Mouse (Mus musculus) left cerebral cortex, postnatal 36 days (tissue): ENCODE results near the gene Tsfm. TPM values are rescaled to one million over a fixed set of nuclear protein-coding genes. Genes with fewer than 3 reads are reported as not detected.

Experiments used
- DNase-seq, 2 experiments: peaks; one replicate each; pipeline ENCODE4 v3.0.0; 2021 to 2022; ENCODE audit warnings: low spot score in 2 of 2, mixed read lengths in 1 of 2
- intact Hi-C: fragments of 180-260 bp; cut with DNase I; formaldehyde crosslinking; loops from one replicate; pipeline ENCODE4 v1.15.1; 2025
- microRNA-seq: library from miRNA; unstranded; fragments of <30 nt; microRNA quantifications from one replicate; pipeline ENCODE4 v1.2.0, GENCODE M21; 2022
- total RNA-seq, 2 experiments: library from RNA; stranded (reverse); gene quantifications; 2 replicates each; pipeline ENCODE4 v1.2.3; 2021

The Tsfm gene
- total RNA-seq, 2 experiments from 2014 or later, result 21.7 to 28.8 TPM

DNA sequence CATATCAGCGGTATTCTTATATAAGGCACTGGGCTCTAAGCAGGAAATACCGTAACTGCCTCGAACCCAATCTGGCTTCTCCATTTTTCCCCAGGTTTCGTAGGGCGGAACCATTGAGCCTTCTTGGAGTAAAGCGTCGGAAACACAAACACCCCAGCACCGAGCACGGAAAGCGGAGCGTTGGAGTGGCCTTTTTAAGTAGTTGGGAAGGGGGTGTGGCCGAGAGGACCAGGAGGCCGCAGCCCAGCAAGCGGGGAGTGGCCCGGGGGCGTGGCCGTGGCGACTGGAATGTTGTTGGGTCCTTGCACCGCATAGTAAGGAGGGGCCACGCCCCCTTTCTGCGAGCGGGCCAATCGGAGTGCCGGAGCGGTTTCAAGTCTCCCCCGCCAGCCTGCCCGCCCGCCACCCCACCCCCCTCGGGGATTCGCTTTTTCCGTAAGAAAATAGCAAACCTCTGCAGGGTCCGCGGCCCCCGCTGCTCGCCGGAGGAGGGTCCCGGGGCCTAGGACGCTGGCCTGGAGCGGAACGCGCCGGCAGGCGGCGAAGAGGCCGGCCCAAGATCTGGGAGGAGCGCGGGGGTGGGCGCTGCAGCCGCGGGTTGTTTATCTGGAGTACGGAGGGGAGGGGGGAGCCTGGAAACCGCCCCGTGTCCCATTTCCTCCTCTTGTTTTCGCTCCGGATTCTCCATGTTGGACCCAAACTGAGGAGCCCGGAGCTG lies 52.2 kb downstream of the Tsfm start, which contains the start of gene Ctdsp2:
Gene Ctdsp2, plus strand, starts transcription at position 441 of the 718 bp plus-strand sequence.
- peak; percentile 99 for DNase-seq
- intact Hi-C loops, result loop anchor here (1.0 to 2.0 kb wide), 2 partner anchors 22 to 50 kb away; no protein-coding TSS in a partner anchor

DNA sequence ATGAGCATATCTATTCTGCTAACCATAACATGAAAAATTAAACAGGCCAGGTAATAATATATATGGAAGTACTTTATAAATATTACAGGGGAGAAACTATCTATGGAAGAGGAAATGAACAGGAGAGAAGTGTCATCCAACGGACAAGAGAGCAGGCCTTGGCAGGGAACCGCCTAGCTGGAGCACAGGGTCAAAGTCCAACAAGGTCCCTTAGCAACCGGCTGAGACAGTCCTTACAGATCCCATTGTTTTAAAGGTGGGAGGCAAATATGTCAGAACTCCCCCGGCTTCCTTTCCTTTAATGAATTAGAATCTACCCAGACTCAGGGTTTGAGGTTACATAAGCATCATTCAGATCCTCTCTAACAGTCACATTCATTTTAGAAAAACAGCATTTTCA lies 53.6 kb downstream of the Tsfm start:
- no peak for DNase-seq
- intact Hi-C loops, result no loop called here

DNA sequence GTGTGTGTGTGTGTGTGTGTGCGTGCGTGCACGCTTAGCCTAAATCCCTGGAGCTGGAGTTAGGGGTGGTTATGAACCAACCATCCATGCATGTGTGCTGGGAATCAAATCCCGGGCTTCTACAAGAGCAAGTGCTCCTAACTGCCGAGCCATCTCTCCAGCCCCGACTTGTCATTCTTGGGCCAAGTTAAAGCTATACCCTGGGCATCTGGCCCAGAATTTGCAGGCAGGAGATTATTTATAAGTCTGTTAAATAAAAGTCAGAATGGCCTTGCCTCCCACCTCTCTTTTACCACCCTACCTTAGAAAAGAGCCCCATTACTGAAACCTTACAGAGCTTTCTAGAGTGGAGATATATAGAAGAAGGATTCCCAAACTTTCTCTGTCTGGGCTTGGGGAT lies 54.9 kb downstream of the Tsfm start:
- intact Hi-C loops, result no loop called here
- no peak for DNase-seq

DNA sequence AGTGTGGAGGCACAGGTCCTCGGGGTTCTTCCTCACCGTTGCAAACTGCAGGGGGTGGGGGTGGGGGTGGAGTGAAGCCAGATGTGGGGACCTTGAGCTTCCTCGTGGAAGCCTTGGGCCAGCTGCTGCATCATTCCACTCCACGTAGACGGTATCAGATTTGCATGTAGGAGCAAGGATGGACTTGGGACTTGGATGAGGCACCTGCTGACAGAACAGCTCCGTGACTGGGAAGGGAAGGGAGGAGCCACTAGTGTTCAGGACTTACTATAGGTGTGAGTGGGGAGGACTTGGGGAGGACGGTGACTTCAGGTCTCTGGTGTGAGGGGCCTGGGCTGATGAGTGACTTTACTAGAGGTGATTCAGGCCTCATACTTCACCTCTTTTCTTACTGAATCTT lies 57.7 kb downstream of the Tsfm start:
- DNase-seq, result no peak
- intact Hi-C loops, result no loop called here

DNA sequence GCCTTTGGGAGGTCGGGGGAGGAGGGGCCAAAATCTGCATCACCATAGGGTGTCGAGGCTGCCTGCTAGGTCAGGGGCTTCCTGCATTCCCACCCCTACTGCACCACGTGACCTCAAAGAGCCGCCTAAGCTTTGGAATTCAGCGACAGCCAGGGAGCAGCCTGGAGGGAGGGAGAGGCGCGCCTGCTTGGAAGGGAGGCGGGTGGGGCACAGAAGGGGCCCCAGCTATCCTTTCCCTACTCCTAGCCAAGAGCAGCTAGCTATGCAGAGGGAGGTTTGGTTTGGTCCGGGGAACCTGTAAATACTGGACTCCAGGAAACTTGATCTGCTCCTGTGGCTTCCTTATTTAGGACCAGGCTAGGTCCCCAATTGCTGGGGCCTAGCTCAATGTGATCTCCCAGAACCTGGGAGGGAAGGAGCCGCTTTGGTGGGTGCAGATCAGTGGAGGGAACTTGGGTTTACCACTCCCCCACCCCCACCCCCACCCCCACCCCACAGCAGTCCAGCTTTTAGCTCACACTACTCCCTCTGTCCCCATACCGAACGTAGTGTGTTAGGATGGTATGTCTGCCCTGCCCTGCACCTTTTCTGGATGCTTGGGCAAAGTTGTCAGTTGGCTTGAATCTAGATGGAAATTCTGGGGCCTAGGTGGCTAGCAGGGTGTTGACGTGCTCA lies 58.5 kb downstream of the Tsfm start:
- no peak for DNase-seq
- intact Hi-C loops, result no loop called here

DNA sequence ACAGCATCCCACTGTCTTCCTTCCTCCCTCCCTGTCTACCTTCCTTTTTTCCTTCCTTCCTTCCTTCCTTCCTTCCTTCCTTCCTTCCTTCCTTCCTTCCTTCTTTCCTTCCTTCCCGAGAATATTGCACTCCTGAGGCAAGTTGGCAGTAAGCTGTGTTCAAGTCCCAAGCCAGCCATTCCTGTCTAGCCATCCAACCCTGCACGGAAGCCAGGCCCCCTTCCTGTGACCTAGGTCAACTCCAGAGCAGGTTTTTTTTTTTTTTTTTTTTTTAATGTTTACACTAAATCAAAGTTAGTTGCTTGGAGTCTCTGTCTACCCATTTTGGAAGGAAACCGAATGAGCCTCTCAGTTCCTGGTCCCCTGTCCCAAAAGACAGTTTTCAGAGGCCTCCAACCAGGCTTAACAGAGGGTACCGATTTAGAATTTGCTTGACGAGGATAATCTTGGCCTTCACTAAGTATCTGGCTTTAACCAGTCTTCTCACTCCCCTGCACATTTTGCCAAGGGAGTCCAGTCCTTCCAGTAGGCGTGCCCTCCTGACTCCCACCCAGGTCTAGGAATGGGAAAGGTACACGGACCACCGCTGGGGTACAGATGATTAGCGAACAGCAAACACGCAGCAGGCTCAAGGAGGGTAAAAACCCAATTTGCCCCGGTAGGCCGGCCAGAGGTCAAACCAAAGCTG lies 59.1 kb downstream of the Tsfm start:
- no peak for DNase-seq
- intact Hi-C loops, result no loop called here

DNA sequence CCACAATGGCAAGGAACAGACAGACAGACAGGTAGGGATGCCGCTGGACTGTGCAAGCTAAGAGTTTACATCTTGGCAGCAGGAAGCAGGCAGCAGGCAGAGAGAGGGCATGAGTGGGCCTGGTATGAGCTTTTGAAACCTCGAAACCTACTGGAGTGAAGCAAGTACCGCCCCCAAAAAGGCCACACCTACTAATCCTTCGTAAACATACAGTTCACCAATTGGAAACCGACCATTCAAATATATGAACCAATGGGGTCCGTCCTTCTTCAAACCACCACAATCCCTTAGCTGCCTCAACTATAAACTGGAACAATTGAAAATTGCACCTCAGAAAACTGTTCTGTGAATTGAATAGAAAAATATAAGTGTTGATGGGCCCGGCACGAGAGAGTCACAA lies 66.8 kb downstream of the Tsfm start:
- intact Hi-C loops, result no loop called here
- DNase-seq, result no peak

DNA sequence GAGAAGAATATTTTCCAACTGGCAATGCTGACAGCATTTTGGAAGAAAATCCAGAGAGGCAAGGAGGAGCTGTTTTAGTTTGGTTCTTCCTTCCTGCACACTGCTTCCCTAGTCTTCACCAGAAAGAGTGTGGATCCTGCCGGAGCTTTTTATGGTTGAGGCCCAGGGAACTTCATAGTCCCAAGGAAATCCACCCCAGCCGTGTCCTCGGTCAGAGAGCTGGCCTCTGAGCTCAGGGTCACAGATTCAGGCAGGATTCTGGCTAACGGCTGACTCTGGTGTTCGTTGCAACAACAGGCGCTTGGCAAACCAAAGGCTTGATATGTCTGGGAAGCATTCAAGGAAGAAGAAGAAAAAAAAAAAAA lies 67.7 kb downstream of the Tsfm start:
- peak in 1 of 2 experiments; percentile 20 for DNase-seq
- intact Hi-C loops, result no loop called here

DNA sequence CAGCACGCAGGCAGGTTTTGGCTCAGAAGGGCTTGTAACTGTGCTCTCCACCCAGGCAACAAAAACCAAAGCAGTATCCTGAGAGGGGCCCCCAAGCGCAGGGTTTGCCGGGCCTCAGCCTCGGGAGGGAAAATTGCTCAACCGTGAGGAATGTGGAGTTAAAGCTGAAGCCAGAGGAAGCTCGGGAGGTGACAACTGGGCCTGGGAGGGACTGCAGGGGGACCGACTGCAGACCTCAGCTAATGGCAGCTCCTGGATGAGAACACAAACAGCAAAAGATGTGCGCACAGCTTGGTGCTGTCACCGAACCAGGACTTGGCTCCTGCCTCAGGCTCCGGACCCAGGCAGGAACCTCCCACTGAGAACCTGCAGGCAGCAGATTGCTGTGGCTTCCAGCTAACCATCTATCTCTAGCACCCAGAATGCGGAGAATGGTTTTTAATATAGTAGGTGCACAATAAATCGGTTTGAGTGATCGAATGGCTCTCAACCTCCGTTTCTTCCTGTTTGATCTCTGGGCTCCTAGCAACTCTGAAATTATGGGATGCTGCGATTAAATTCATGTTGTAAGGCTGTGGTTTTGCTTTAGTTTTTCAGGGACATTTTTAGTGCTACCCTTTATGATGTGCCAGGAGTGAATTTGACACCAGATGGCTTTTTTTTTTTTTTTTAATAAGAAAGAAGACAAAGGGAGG lies 68.2 kb downstream of the Tsfm start:
- intact Hi-C loops, result no loop called here

DNA sequence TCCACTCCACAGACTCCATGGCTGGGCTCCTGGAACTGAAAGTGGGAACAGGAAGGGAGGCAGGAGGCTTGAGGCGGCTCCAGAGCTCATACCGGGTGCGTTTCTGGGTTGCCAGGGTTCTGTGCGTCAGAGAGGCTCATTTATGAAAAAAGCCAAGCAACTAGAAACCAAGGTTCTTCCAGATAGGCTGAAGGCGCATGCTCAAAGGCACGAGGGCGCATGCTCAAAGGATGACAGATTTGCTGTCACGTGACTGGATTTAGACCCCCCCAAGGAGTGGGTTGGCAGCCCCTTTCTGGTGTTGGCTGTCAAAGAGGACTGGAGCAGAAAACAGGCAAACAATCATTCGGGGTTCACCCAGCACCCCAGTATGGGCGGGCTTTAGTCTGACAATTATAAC lies 68.9 kb downstream of the Tsfm start:
- DNase-seq, result peak in 1 of 2 experiments; percentile 39
- intact Hi-C loops, result no loop called here

More for the DNA sequence above, 68.2 kb downstream of the Tsfm start:
- DNase-seq, result peak in 1 of 2 experiments; percentile 59

Small RNA genes lying within 50 kb of the gene (microRNA-seq; reads per million reads assigned to microRNA genes)
- gene Mir26a-2 (382 reads per million, percentile 67 among the genes with 10 or more reads in this experiment), gene Mir546 (not detected)

Other genes starting within 250 kb of the Tsfm start
- gene Atp23, start 129.5 kb downstream of the Tsfm start, total RNA-seq, result 1 to 10 TPM; 8.9 to 9.5 TPM
- gene Ctdsp2, start 52.1 kb downstream of the Tsfm start, total RNA-seq, result 10 to 100 TPM; 72.0 to 74.1 TPM
- under 1 TPM; 0.16 to 0.20 TPM for gene Avil, start 30.1 kb downstream of the Tsfm start, total RNA-seq
- 10 to 100 TPM in 1 of 2 experiments, 1 to 10 TPM in 1; 9.2 to 10.6 TPM for gene Mettl1, start 10.6 kb upstream of the Tsfm start, total RNA-seq
- not detected for gene Eef1akmt3, start 10.7 kb upstream of the Tsfm start, total RNA-seq
- 1 to 10 TPM in 1 of 2 experiments, under 1 TPM in 1; 0.39 to 1.2 TPM for gene Cyp27b1, start 17.4 kb upstream of the Tsfm start, total RNA-seq
- gene March9, start 29.3 kb upstream of the Tsfm start, total RNA-seq, result 10 to 100 TPM; 21.5 to 24.9 TPM
- gene Cdk4, start 32.7 kb upstream of the Tsfm start, total RNA-seq, result 10 to 100 TPM; 76.9 to 88.1 TPM
- gene Tspan31, start 39.4 kb upstream of the Tsfm start, total RNA-seq, result 10 to 100 TPM; 63.5 to 66.3 TPM
- 100 to 1,000 TPM; 680 to 686 TPM for gene Agap2, start 44.4 kb upstream of the Tsfm start, total RNA-seq
- gene Os9, start 90.3 kb upstream of the Tsfm start, total RNA-seq, result 100 to 1,000 TPM; 118 to 119 TPM
- 100 to 1,000 TPM; 116 to 122 TPM for gene B4galnt1, start 134.4 kb upstream of the Tsfm start, total RNA-seq
- 1 to 10 TPM; 1.8 to 4.4 TPM for gene Slc26a10, start 149.8 kb upstream of the Tsfm start, total RNA-seq
- 100 to 1,000 TPM; 173 to 176 TPM for gene Arhgef25, start 159.2 kb upstream of the Tsfm start, total RNA-seq
- 100 to 1,000 TPM; 195 to 221 TPM for gene Dtx3, start 164.9 kb upstream of the Tsfm start, total RNA-seq
- gene Pip4k2c, start 180.7 kb upstream of the Tsfm start, total RNA-seq, result 100 to 1,000 TPM in 1 of 2 experiments, 10 to 100 TPM in 1; 94.6 to 106 TPM
- 1,000 to 10,000 TPM in 1 of 2 experiments, 100 to 1,000 TPM in 1; 978 to 1,176 TPM for gene Kif5a, start 232.5 kb upstream of the Tsfm start, total RNA-seq
- gene Dctn2, start 235.5 kb upstream of the Tsfm start, total RNA-seq, result 100 to 1,000 TPM; 267 to 287 TPM